Mouse (Mus musculus) intestine, embryonic 16.5 days (tissue): Measurements from ENCODE around the gene Dtx2. TPM values are rescaled to one million over a fixed set of nuclear protein-coding genes. Genes with fewer than 3 reads are reported as not detected.

Experiments
- ATAC-seq: fragments of 200-750 bp; cut with Nextera tagmentation; 2 replicates; pipeline ENCODE4 v1.8.0; 2017; ENCODE audit warnings: moderate TSS enrichment, moderate library complexity
- H3K27ac ChIP-seq: fragments of 300-500 bp; sonication (generic); 2 replicates; pipeline ENCODE4 v1.5.1; 2014; ENCODE audit warnings: mild to moderate bottlenecking, low read length
- H3K27me3 ChIP-seq: fragments of 300-500 bp; sonication (generic); replicated peaks from 2 replicates; pipeline ENCODE4 v1.6.1; 2014; ENCODE audit warnings: low read length, control low read depth, mixed read lengths; ENCODE audit not compliant: control insufficient read depth, insufficient read depth
- H3K36me3 ChIP-seq: fragments of 300-500 bp; sonication (generic); 2 replicates; pipeline ENCODE4 v1.6.1; 2014; ENCODE audit warnings: low read length, control low read depth; ENCODE audit not compliant: control insufficient read depth, insufficient read depth
- H3K4me1 ChIP-seq: fragments of 300-500 bp; sonication (generic); 2 replicates; pipeline ENCODE4 v1.6.1; 2014; ENCODE audit warnings: low read length, control low read depth, mixed read lengths; ENCODE audit not compliant: control insufficient read depth, insufficient read depth
- H3K4me2 ChIP-seq: fragments of 300-500 bp; sonication (generic); 2 replicates; pipeline ENCODE4 v1.6.1; 2014; ENCODE audit warnings: low read depth, low read length, control low read depth
- H3K4me3 ChIP-seq: fragments of 300-500 bp; sonication (generic); 2 replicates; pipeline ENCODE4 v1.5.1; 2014; ENCODE audit warnings: mild to moderate bottlenecking, low read length
- H3K9ac ChIP-seq: fragments of 300-500 bp; sonication (generic); 2 replicates; pipeline ENCODE4 v1.6.1; 2014; ENCODE audit warnings: low read depth, low read length
- H3K9me3 ChIP-seq: fragments of 300-500 bp; sonication (generic); 2 replicates; pipeline ENCODE4 v1.6.1; 2016; ENCODE audit warnings: low read length, control low read depth; ENCODE audit not compliant: control insufficient read depth
- WGBS: fragments of 180-500 bp; shearing (Covaris S2); extraction: QIAGEN DNeasy Blood & Tissue Kit; methylation state at CpG from one replicate; pipeline ENCODE4 v1.1.7; 2014; 5-methylcytosine and 5-hydroxymethylcytosine counted together
- polyA plus RNA-seq: library from polyadenylated mRNA; unstranded; fragments of >200 nt; fragmentation: Nextera tagmentation; extraction: Ambion mirVana; gene quantifications from 2 replicates; pipeline ENCODE4 v1.2.1, GENCODE M21; 2015

Gene Dtx2
- polyA plus RNA-seq, 1 experiment from 2014 or later = 21.6 TPM

- peaks cover 8% of the 10 kb centered on the region; the same call in 1 of the 2 replicates for H3K4me1 ChIP-seq
- 79% methylated on average over 4 of the region's 4 CpGs for WGBS
- H3K4me3 ChIP-seq = no peak overlapping the region
- H3K4me2 ChIP-seq = no peak overlapping the region
- no peak overlapping the region for H3K9ac ChIP-seq
- no peaks in the 10 kb centered on the region for H3K27me3 ChIP-seq
- no peak overlapping the region for H3K27ac ChIP-seq
- peaks cover 11% of the 10 kb centered on the region; the same call in 1 of the 2 replicates for H3K36me3 ChIP-seq
- H3K9me3 ChIP-seq = no peaks in the 10 kb centered on the region
- no peak for ATAC-seq
These were observed 40.3 kb downstream of the Dtx2 start for GRCm38 (mm10) chr5:136034868-136035267.

- no peaks in the 10 kb centered on the region for H3K9me3 ChIP-seq
- 88% methylated on average over 1 of the region's 1 CpGs for WGBS
- no peaks in the 10 kb centered on the region for H3K27me3 ChIP-seq
- no peak overlapping the region for H3K4me2 ChIP-seq
- no peak for ATAC-seq
- H3K27ac ChIP-seq = no peak overlapping the region
- H3K9ac ChIP-seq = no peak overlapping the region
- peaks cover 10% of the 10 kb centered on the region; the same call in 1 of the 2 replicates for H3K4me1 ChIP-seq
- H3K36me3 ChIP-seq = peaks cover 9% of the 10 kb centered on the region; the same call in 1 of the 2 replicates
- no peak overlapping the region for H3K4me3 ChIP-seq
These were observed 40.7 kb downstream of the Dtx2 start for GRCm38 (mm10) chr5:136035285-136035684.

GRCm38 (mm10) chr5:136036667-136037066, 42.1 kb downstream of the Dtx2 start:
- Histone ChIP-seq H3K36me3 (peaks cover 6% of the 10 kb centered on the region; the same call in 1 of the 2 replicates), H3K27me3 (no peaks in the 10 kb centered on the region), H3K4me2 (no peak overlapping the region), H3K27ac (no peak overlapping the region), H3K4me3 (no peak overlapping the region), H3K4me1 (peaks cover 13% of the 10 kb centered on the region; the same call in 1 of the 2 replicates), H3K9ac (no peak overlapping the region), H3K9me3 (no peaks in the 10 kb centered on the region)
- no peak for ATAC-seq
- 80% methylated on average over 1 of the region's 1 CpGs for WGBS

- peak within 1 kb of the TSS; percentile 90 for H3K27ac ChIP-seq
- peak; percentile 89 for ATAC-seq
- no peaks in the 10 kb centered on the region for H3K27me3 ChIP-seq
- H3K9me3 ChIP-seq = no peaks in the 10 kb centered on the region
- H3K4me3 ChIP-seq = peak within 1 kb of the TSS; percentile 37
- H3K4me2 ChIP-seq = peak within 1 kb of the TSS; percentile 44
- peaks cover 13% of the 10 kb centered on the region; the same call in 1 of the 2 replicates for H3K4me1 ChIP-seq
- 42% methylated on average over 17 of the region's 17 CpGs for WGBS
- peak within 1 kb of the TSS; percentile 53 for H3K9ac ChIP-seq
- H3K36me3 ChIP-seq = no peaks in the 10 kb centered on the region
These were observed 43.9 kb downstream of the Dtx2 start, which contains the start of gene Upk3b for GRCm38 (mm10) chr5:136038258-136039214. Gene Upk3b (plus strand): TSS chr5:136038496.

GRCm38 (mm10) chr5:136040210-136040609, 45.6 kb downstream of the Dtx2 start:
- Histone ChIP-seq H3K9me3 (no peaks in the 10 kb centered on the region), H3K4me3 (peak overlapping the region; percentile 37), H3K9ac (peak overlapping the region; percentile 53), H3K36me3 (no peaks in the 10 kb centered on the region), H3K27me3 (no peaks in the 10 kb centered on the region), H3K4me1 (peaks cover 13% of the 10 kb centered on the region; the same call in 1 of the 2 replicates), H3K4me2 (peak overlapping the region; percentile 44), H3K27ac (peak overlapping the region; percentile 90)
- whole genome bisulfite sequencing = 48% methylated on average over 5 of the region's 5 CpGs
- peak; percentile 29 for ATAC-seq

- Histone ChIP-seq H3K9me3 (no peaks in the 10 kb centered on the region), H3K4me2 (no peak overlapping the region), H3K27me3 (no peaks in the 10 kb centered on the region), H3K4me3 (no peak overlapping the region), H3K36me3 (no peaks in the 10 kb centered on the region), H3K9ac (no peak overlapping the region), H3K27ac (no peak overlapping the region), H3K4me1 (peaks cover 13% of the 10 kb centered on the region; the same call in 1 of the 2 replicates)
- 38% methylated on average over 2 of the region's 2 CpGs for WGBS
- no peak for ATAC-seq
These were observed 46.7 kb downstream of the Dtx2 start for GRCm38 (mm10) chr5:136041260-136041659.

- no peak overlapping the region for H3K4me3 ChIP-seq
- 96% methylated on average over 8 of the region's 8 CpGs for WGBS
These were observed 47.1 kb downstream of the Dtx2 start for GRCm38 (mm10) chr5:136041666-136042065.

GRCm38 (mm10) chr5:136044865-136045264, 50.3 kb downstream of the Dtx2 start:
- WGBS = 70% methylated on average over 13 of the region's 13 CpGs
- no peak for ATAC-seq
- H3K36me3 ChIP-seq = no peaks in the 10 kb centered on the region
- peaks cover 5% of the 10 kb centered on the region; the same call in 1 of the 2 replicates for H3K4me1 ChIP-seq
- no peak overlapping the region for H3K9ac ChIP-seq
- no peaks in the 10 kb centered on the region for H3K9me3 ChIP-seq
- no peak overlapping the region for H3K4me2 ChIP-seq
- no peak overlapping the region for H3K27ac ChIP-seq
- no peak overlapping the region for H3K4me3 ChIP-seq
- no peaks in the 10 kb centered on the region for H3K27me3 ChIP-seq

More at GRCm38 (mm10) chr5:136041666-136042065, 47.1 kb downstream of the Dtx2 start:
- no peaks in the 10 kb centered on the region for H3K27me3 ChIP-seq
- no peaks in the 10 kb centered on the region for H3K36me3 ChIP-seq
- H3K27ac ChIP-seq = no peak overlapping the region
- no peak for ATAC-seq
- no peak overlapping the region for H3K9ac ChIP-seq
- H3K4me2 ChIP-seq = no peak overlapping the region
- peaks cover 13% of the 10 kb centered on the region; the same call in 1 of the 2 replicates for H3K4me1 ChIP-seq
- no peaks in the 10 kb centered on the region for H3K9me3 ChIP-seq

- Histone ChIP-seq H3K4me1 (peaks cover 3% of the 10 kb centered on the region; the same call in 1 of the 2 replicates), H3K4me2 (no peak overlapping the region), H3K9me3 (no peaks in the 10 kb centered on the region), H3K9ac (no peak overlapping the region), H3K36me3 (no peaks in the 10 kb centered on the region), H3K27ac (no peak overlapping the region), H3K4me3 (no peak overlapping the region), H3K27me3 (no peaks in the 10 kb centered on the region)
- no peak for ATAC-seq
- WGBS = 46% methylated on average over 9 of the region's 9 CpGs
These were observed 50.8 kb downstream of the Dtx2 start for GRCm38 (mm10) chr5:136045408-136045807.
